Mouse (Mus musculus): Measurements from ENCODE around the gene 1110051M20Rik.

GRCm38 (mm10) chr2:91453231-91454075, 8.9 kb upstream of the 1110051M20Rik start:
- TF ChIP-seq FLI1 (IDR thresholded peaks at IDR 0.05; ENCODE audit: low read length) (no peak), GATA1 (IDR thresholded peaks at IDR 0.05; ENCODE audit: borderline replicate concordance, low read length) (no peak)

Data from megakaryocyte, embryonic 14.5 days (primary cell).